Mouse (Mus musculus): Measurements from ENCODE around the gene Gm49322.

The Gm49322 gene

DNA sequence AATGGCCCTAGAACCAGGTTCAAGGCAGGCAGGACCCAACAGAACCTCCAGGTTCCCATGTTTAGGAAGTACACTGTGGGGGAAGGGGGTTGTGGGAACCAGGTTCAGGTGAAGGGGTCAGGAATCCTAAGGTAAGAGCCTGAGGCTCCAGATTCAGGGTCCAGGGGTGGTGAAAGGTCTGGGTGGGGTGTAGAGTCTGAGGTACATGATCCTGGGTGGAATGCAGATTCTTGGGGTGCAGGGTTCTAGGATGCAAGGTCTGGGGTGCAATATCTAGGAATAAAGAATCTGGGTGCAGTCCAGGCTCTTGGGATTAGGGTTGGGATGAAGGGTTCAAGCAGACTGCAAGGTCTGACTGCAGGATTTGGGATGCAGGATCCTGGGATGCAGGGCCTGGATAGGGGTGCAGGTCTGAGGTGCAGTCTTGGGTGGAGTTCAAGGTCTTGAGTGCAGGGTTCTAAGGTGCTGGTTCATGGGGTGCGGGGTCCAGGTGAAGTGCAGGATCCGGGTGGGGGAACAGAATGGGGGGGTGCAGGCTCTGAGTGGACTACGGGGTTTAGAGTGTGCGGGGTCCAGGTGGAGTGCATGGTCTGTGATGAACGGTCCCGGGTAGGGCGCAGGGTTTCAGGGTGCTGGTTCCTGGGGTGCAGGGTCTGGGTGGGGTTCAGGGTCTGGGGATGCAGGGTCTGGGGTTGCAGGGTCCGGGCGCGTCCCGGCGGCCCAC, 49.7 kb downstream of the Gm49322 start:
- DNase-seq (ENCODE audit: low read depth, low spot score): no peak

DNA sequence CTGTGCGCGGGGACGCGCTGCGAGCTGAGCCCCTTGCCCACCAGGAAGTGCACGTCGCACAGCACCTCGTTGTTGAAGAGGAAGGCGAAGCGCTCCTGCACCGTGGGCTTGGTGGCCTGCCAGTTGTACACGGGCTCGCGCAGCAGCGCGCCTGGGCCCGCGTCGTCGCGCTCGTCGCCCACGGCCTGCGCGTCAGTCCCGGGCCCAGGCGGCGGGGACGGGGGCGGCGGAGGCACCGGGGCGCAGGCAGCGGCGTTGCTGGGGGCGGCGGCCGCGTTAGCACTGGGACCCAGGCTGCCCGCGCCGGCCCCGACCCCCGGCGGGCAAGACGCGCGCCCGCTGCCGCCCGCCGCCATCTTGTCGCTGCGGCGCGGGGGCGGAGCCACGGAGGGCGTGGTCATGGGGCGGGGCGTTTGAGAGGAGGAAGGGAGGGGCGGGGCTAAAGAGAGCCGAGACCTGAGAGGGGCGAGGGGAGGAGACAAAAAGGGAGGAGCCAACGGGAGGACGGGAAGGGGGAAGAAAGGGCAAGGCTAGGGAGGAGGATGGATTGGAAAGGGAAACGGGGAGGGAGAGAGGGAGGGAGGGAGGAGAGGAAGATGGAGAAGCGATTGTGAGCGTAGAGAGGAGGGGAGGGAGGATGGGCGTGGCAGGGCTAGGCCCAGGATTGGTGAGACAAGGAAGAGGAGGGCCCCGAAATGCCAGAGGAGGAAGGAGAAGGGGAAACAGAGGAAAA, 50.5 kb downstream of the Gm49322 start:
- DNase-seq (ENCODE audit: low read depth, low spot score): peak; percentile 99

DNA sequence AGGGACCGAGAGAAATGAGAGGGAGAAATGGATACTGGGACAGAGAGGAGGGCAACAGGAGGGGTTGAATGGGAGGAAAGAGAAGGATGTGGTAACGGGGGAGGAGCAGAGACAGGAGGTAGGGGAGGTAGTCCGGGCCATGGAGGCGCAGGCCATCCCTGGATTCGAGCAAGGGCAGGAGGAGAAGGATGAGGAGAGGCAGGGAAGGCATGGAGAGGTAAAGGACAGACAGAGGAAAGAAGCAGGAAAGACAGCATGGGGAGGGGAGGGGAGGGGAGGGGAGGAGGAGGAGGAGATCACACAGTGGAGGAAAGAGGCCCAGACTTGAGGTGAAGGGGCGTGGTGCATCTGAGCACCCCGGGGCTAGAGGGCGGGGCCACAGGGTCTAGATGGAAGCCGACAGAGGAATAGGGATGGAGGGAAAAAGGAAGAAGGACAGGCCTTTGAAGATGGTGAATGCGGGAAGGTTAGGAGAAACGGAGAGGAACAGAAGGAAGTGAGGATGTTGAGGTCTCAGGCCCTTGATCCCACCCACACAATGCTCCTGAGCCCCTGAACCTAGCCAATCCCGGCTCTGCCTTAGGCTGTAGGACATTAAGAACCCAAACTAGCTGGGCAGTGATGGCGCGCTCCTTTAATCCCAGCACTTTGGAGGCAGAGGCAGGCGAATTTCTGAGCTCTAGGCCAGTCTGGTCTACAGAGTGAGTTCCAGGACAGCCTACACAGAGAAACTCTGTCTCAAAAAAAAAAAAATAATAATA, 51.2 kb downstream of the Gm49322 start, which contains the start of gene Btbd2:
Btbd2 (minus strand) TSS at position 209 of the 761 bp plus-strand sequence.
- peak; percentile 80 for DNase-seq (ENCODE audit: low read depth, low spot score)

DNA sequence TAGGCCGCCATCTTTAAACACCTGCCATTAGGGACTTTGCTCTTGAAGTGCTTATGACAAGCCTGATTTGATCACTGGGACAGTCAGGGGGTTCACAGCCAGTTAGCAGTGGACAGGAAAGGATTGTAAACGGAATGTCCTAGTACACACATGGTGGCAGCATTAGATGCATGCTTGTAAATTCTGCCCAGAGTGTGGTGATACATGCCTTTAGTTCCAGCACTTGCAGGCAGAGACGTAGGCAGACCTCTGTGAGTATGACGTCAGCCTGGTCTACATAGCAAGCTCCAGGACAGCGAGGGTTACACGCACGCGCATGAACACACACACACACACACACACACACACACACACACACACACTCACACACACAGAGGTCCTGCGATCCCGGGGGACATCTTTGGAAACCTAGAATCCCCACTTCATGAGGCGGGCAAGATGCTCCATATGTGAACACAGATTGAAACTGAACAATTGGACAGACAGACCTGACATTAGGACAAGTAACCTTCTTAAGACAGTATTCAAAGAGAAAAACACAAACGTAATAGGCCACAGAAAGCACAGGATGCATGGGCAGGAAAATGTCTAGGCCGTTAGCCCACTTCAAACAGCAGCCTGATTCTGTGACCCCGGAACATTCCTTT, 52.5 kb downstream of the Gm49322 start:
- no peak for DNase-seq (ENCODE audit: low read depth, low spot score)

DNA sequence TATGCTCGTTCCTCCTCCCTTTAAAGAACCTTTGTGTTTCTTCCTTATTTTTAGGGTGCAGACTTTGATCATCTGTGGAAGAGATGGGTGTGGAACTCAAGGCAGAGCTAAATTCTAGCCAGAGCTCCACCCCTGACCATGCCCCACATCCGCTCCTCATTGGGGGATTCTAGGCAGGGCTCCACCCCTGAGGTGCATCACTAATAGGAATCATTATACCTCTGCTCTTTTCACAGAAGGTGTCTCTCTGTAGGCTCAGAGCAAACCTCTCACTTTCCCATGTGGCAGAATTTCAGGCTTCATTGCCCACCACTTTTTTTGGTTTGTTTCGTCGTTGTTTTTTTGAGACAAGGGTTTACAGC, 53.0 kb downstream of the Gm49322 start:
- peak; percentile 66 for DNase-seq (ENCODE audit: low read depth, low spot score)

DNA sequence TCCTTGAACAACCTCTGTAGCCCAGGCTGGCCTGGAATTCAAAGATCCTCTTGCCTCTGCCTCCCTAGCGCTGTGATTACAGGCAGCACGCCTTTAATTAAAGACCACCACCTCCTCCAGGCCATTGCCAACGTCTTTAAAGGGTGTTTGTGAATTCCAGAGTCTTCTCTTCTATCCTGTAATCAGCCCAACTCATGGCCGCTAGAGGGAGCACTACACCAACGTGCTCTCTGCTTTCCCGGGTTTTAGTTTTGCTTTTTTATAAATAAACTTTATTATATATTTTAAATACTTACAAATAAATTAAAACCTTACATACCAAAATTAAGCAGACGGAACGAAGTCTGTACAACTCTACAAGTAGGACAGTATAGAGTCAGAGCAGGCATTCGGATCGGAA, 53.4 kb downstream of the Gm49322 start:
- peak; percentile 77 for DNase-seq (ENCODE audit: low read depth, low spot score)

DNA sequence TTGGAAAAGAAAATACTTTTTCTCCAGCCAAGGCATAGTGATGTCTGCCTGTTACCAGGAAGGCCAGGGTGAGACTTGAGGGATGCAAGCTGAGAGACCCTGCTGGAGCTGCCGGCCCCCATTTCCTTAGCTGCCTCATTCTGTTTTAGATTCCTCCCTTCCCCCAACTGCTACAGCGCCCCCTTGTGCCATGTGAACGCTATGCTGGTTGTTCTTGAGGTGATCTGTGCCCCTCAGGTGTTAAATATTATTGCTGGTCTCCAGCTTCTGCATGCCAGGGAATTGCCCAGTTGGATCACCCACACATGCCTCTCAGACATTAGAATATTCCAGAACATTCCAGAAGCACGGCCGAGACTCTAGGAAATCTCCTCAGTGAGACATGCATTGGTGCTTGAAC, 55.3 kb downstream of the Gm49322 start:
- DNase-seq (ENCODE audit: low read depth, low spot score): peak; percentile 91

DNA sequence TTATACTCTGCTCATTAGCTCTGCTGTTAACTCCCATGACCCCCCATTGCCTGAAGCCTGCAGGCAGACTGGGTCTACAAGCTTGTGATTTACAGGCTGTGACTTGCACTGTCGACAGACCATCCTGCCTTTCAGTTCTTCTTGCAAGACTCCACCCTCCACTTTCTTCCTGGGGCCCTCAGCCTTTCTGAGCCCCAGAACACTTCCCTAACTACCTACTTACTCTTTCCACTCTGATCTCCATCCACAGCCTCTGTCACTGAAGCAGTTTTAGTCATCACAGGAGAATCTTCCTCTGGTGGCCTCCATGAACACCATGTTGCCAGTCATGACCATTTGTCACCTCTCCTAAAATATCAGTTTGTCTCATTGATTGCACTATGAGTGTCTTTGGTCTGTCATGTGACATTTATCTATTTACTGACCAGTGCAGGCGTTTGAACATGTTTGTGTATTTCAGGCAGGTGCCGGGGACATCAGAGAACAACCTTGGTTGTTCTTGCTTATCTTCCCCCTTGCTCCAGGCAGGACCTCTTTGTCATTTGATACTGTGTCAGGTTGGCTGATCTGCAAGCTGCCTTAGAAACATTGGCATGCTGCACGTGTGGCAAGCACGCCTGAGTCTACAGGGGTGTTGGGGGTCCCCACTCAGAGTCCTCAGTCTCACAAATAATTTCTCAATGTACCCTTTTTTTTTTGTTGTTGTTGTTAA, 57.8 kb downstream of the Gm49322 start:
- no peak for DNase-seq (ENCODE audit: low read depth, low spot score)

DNA sequence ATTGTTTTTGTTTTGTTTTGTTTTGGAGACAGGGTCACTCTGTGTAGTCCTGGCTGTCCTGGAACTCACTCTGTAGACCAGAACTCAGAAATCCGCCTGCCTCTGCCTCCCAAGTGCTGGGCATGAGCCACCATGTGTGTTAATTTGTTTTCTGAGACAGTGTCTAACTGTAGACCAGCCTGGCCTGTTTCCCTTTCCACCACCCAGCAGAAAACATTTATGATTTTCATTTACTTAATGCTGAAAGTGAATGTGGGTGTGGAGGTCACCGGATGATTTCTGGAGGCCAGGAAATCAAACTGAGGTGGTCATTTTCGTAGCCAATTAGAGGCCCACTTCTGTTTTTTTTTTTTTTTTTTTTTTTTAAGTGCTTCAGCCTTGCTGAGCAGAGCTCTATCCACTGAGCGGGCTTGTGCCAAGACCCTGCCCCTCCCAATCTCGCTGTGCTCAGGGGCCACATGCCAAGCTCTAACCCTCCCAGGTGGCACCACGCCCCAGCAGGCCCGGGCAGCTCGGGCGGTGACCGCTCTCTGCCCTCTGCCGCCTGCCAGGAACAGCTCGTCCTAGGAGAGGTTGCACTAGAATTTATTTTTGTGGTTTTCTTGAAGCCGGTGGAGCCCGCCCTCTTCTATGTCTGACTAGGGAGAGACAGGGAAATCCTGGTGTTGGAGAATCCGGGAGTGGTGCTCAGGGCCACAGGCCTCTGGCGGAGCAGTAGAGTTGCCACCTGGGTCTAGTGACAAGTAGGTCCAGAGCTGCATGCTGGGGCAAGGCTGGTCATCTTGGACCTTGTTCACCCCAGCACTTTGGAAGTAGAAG, 58.6 kb downstream of the Gm49322 start:
- DNase-seq (ENCODE audit: low read depth, low spot score): peak; percentile 87

DNA sequence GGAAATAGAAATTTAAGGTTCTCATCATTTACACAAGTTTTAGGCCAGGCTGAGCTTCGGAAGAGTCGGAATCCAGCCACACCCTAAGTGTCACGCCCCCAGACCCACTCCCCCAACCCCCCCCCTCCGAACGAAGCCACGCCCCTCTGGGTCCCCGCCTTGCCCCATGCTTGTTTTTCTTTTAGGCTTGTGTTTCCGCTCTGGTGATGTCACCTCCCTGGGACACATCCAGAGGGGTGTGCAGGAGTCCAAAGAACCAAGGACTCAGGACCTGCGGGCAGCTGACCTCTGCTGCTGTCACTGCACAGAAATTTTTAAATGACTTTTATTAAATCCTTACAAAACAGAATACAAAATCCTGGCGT, 59.2 kb downstream of the Gm49322 start:
- peak; percentile 86 for DNase-seq (ENCODE audit: low read depth, low spot score)

All from R1 (cell line).